Mouse (Mus musculus) thymus, postnatal 25 days (tissue): ENCODE measurements at regions not wholly inside any gene's neighbourhood (a gene's known extent, or its start where the extent isn't known, plus 50 kb on each side); places are given as distances from the start of the nearest gene placed in this dataset.

Source experiments
- DNase-seq: peaks from one replicate; pipeline ENCODE4 v3.0.0; 2022

DNA sequence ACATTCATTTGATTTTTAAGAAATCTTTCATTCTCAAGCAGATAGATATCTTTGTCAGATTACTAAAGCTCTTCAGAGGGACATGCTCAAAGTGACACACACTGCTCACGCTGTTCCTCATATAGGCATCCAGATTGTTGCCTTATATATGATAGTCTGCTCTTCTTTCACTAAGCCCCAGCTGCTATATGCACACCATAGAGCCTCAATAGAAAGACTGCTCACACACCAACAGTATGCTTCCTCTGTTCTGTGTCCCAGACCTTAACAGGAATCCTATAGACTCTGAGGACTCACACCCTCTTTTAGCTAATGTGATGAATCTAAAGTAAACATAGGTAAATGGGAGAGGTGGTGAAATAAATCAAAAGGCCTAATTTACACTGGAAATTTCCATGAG, 561.8 kb downstream of the Smarca1 start:
- DNase-seq: no peak

DNA sequence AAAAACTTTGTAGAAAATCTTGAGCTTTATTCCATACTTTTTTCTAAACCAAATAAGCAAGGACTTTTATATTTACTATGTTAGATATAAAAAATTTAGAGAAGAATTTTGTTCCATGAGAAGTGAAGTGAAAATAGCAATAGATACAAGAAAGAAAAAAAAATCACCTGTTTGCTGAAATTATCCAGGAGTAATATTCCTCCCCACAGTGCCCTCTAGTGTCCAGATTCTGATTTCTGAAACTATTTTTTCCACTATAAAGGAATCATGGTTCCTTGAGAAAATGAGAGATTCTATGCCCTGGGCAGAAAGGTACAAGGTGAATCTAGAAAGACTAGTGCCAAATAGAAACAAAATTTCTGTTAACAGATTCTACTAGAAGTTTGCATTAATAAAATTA, 564.0 kb downstream of the Smarca1 start:
- DNase-seq: no peak

DNA sequence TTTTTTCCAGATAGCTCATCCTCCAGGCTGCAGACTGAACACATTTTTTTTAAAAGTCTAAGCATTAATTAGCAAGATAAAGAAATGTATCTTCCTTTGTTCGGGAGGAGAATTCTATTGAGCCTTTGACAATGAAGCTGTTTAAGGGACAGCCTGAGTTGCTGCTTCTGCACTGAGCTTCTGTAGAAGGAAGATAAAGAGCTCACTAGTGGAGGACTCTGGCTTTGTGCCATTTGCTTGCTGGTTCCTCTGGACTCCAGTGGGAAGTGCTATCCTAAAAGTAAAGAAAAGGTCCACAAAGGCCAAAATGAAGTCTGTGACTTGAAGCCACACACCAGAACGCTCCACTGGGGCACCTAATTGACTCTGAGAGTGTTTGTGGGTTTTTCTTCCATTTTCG, 577.0 kb downstream of the Smarca1 start:
- DNase-seq: no peak

DNA sequence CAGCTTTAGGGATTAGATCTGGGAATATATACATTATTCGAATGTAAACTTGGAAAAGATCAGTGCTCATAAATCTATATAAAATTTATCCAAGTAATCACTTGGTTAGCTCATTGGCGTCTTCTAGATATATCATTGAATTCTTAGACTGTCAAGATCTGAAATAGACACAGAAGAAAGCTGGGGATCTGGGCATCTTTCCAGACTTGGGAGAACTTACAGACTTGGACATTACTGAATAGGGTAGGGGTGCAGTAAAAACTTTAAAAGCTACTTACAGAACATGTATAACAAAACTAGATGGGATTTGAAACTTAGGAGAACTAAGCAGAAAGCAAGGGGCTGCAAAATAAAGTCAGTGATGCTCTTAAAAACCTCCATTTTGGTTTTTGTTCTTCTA, 585.6 kb downstream of the Smarca1 start:
- DNase-seq: no peak

DNA sequence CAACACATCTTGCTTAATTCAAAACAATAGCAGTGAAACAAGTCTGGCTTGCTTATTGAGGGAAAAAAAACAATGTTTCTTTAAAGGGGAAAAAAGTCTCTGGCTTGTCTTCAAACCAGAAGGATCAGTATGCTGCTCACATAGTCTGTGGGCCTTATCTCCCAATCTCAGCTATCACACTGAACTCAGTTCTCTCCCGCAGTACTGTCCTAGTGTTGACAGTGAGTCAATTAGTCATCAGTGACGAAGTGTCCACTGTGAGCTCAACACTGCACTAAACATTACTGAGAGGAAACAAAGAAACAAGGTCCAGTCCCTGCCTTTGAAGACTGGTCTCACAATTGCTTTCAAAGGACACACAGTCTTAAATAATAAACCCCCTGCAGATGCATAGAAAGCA, 589.2 kb downstream of the Smarca1 start:
- no peak for DNase-seq

DNA sequence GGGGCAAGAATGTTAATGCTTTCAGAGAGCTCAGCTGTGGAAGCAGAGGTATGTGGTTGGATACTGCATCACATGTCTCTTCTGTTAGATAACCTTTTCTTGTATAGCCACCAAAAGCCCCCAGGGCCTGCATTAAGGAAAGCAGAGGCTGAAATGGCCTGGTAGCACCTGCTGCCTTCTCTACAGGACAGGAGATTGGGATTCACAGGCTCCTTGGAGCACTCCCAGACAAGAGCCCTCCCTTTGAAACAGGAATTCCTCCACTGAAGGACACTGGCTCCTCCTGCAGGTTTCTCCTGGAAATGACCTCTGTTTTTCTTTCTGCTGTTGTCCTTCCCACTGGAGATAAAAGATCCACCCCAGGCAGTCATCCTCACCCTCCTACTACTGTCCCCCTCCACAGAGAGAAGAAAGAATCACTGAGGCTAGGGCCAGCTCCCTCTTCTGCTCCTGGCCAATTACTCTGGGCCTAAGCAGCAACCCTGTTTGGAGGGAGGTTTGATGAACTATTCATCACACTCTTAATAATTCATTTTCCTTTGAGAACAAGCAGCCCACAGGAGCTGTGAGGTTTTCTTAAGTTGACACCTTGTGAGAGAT, 600.1 kb downstream of the Smarca1 start:
- DNase-seq: peak; percentile 0
